Mouse (Mus musculus) kidney, postnatal 0 days (tissue): ENCODE measurements at regions not wholly inside any gene's neighbourhood (a gene's known extent, or its start where the extent isn't known, plus 50 kb on each side); places are given as distances from the start of the nearest gene placed in this dataset.

ENCODE experiments used
- ATAC-seq: fragments of 200-750 bp; cut with Nextera tagmentation; replicated peaks from 2 replicates; pipeline ENCODE4 v1.8.0; 2017; ENCODE audit warnings: low read depth, moderate number of reproducible peaks, moderate TSS enrichment, moderate library complexity; ENCODE audit not compliant: low FRiP score
- DNase-seq: peaks from one replicate; pipeline ENCODE4 v3.0.0-alpha.2; 2016; ENCODE audit warnings: low spot score
- H3K27ac ChIP-seq: fragments of 300-500 bp; sonication (generic); 2 replicates; pipeline ENCODE4 v1.5.1; 2014; ENCODE audit warnings: mild to moderate bottlenecking
- H3K27me3 ChIP-seq: fragments of 300-500 bp; sonication (generic); 2 replicates; pipeline ENCODE4 v1.6.1; 2014; ENCODE audit warnings: low read length, mixed read lengths; ENCODE audit not compliant: insufficient read depth
- H3K36me3 ChIP-seq: fragments of 300-500 bp; sonication (generic); 2 replicates; pipeline ENCODE4 v1.6.1; 2014; ENCODE audit warnings: low read length, mixed read lengths; ENCODE audit not compliant: insufficient read depth
- H3K4me1 ChIP-seq: fragments of 300-500 bp; sonication (generic); replicated peaks from 2 replicates; pipeline ENCODE4 v1.6.1; 2014; ENCODE audit warnings: antibody characterized with exemption, low read length, mixed read lengths; ENCODE audit not compliant: insufficient read depth
- H3K4me2 ChIP-seq: fragments of 300-500 bp; sonication (generic); 2 replicates; pipeline ENCODE4 v1.6.1; 2014; ENCODE audit warnings: mild to moderate bottlenecking, low read length, moderate library complexity, mixed read lengths
- H3K4me3 ChIP-seq: fragments of 300-500 bp; sonication (generic); replicated peaks from 2 replicates; pipeline ENCODE4 v1.5.1; 2014; ENCODE audit warnings: low read depth, low read length
- H3K9ac ChIP-seq: fragments of 300-500 bp; sonication (generic); 2 replicates; pipeline ENCODE4 v1.6.1; 2014; ENCODE audit warnings: low read depth, low read length
- H3K9me3 ChIP-seq: fragments of 300-500 bp; sonication (generic); replicated peaks from 2 replicates; pipeline ENCODE4 v1.6.1; 2016; ENCODE audit warnings: low read length, inconsistent platforms, mixed read lengths
- CTCF ChIP-seq: IDR thresholded peaks from 2 replicates; pipeline ENCODE4 v1.5.1; 2016; ENCODE audit warnings: antibody characterized with exemption, low read depth, mild to moderate bottlenecking, moderate library complexity
- WGBS: fragments of 180-500 bp; shearing (Covaris S2); extraction: QIAGEN DNeasy Blood & Tissue Kit; methylation state at CpG from one replicate; pipeline ENCODE4 v1.1.7; 2014; 5-methylcytosine and 5-hydroxymethylcytosine counted together

DNA sequence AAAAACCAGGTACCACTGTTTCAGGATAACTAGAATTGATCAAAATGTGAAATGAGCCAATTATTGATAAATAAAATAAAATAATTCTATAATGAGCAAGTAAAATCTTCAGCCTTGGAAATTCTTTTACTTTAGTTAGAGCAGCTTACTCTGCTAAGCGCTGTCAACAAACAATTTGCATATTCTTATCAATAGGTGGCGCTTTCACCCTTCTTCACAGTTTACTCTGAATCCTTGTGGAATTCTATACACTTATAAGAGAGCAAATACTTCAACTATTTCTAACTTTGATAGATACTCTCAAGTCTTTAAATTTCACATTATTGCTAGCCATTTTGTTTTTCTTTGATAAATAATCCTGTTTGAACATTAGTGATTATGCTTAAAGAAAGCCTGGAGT lies 812.5 kb upstream of the Klhl1 start:
- H3K4me3 ChIP-seq, result no peak overlapping the region
- 2% methylated on average over 2 of the region's 2 CpGs for whole genome bisulfite sequencing
- ATAC-seq (no peak), DNase-seq (peak; percentile 83)
- H3K9me3 ChIP-seq, result no peaks in the 10 kb centered on the region
- no peaks in the 10 kb centered on the region for H3K36me3 ChIP-seq
- no peak overlapping the region for H3K4me2 ChIP-seq
- H3K4me1 ChIP-seq, result no peaks in the 10 kb centered on the region
- TF ChIP-seq CTCF, result peak; percentile 77
- no peaks in the 10 kb centered on the region for H3K27me3 ChIP-seq
- no peak overlapping the region for H3K27ac ChIP-seq
- H3K9ac ChIP-seq, result no peak overlapping the region

GRCm38 (mm10) chr14:97329979-97330378 lies 811.1 kb upstream of the Klhl1 start:
- no peak for TF ChIP-seq CTCF
- no peaks in the 10 kb centered on the region for H3K4me1 ChIP-seq
- H3K9ac ChIP-seq, result no peak overlapping the region
- no peak for DNase-seq
- WGBS, result 66% methylated on average over 3 of the region's 3 CpGs
- H3K27ac ChIP-seq, result no peak overlapping the region
- H3K4me3 ChIP-seq, result no peak overlapping the region
- H3K36me3 ChIP-seq, result no peaks in the 10 kb centered on the region
- H3K27me3 ChIP-seq, result no peaks in the 10 kb centered on the region
- ATAC-seq, result no peak
- H3K9me3 ChIP-seq, result no peaks in the 10 kb centered on the region
- H3K4me2 ChIP-seq, result no peak overlapping the region

DNA sequence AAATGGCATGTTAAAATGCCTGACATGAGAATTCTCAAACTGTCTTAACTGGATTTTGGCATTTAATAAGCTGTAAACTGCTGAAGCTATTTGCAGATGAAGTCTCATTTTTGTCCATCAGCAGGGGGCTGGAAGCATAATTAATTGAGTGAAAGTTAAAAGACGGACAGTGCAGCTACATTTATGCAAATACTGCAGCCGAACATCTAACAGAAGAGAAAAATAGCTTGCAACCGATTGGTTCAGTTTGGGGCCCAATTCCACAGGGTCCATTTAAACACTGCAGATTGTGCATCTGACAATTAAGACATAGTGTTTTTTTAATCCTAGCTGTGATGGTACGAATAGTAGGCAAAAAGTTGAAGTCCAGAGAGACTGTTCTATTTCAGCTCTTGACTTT lies 774.2 kb upstream of the Klhl1 start:
- ATAC-seq (no peak), DNase-seq (no peak)
- no peak for TF ChIP-seq CTCF
- Histone ChIP-seq H3K27me3 (no peaks in the 10 kb centered on the region), H3K4me2 (no peak overlapping the region), H3K4me1 (no peaks in the 10 kb centered on the region), H3K4me3 (no peak overlapping the region), H3K9me3 (no peaks in the 10 kb centered on the region), H3K27ac (no peak overlapping the region), H3K36me3 (no peaks in the 10 kb centered on the region), H3K9ac (no peak overlapping the region)
- WGBS, result 79% methylated on average over 4 of the region's 4 CpGs

- Histone ChIP-seq H3K36me3 (no peaks in the 10 kb centered on the region), H3K4me2 (no peak overlapping the region), H3K9me3 (no peaks in the 10 kb centered on the region), H3K27me3 (no peaks in the 10 kb centered on the region), H3K4me1 (no peaks in the 10 kb centered on the region), H3K4me3 (no peak overlapping the region), H3K9ac (no peak overlapping the region), H3K27ac (no peak overlapping the region)
- TF ChIP-seq CTCF, result no peak
- DNase-seq (no peak), ATAC-seq (no peak)
These were observed 768.5 kb upstream of the Klhl1 start for GRCm38 (mm10) chr14:97287447-97287846.

- no peak overlapping the region for H3K4me3 ChIP-seq
- H3K4me2 ChIP-seq, result no peak overlapping the region
- H3K36me3 ChIP-seq, result no peaks in the 10 kb centered on the region
- TF ChIP-seq CTCF, result no peak
- WGBS, result 28% methylated on average over 3 of the region's 3 CpGs
- no peak overlapping the region for H3K9ac ChIP-seq
- no peak overlapping the region for H3K27ac ChIP-seq
- H3K27me3 ChIP-seq, result no peaks in the 10 kb centered on the region
- no peaks in the 10 kb centered on the region for H3K9me3 ChIP-seq
- no peaks in the 10 kb centered on the region for H3K4me1 ChIP-seq
- DNase-seq (peak; percentile 23), ATAC-seq (no peak)
These were observed 739.6 kb upstream of the Klhl1 start for GRCm38 (mm10) chr14:97258461-97258860.
